Comparison of ENCODE assay signal across 7 mouse cellular contexts in genomic region chr12:113001133-113001474, GRCm38 (mm10). TPM values are rescaled to one million over a fixed set of nuclear protein-coding genes. Genes with fewer than 3 reads are reported as not detected.
DNase-seq lines count a peak whose midpoint lies in the region; ATAC-seq and TF ChIP-seq lines count a peak whose summit lies in the region.

No protein-coding gene starts in this region.

- H3K27me3 ChIP-seq in spleen, adult 2 months (ENCODE audit: control insufficient read depth, insufficient read depth, low read length), result no peaks in the 10 kb centered on the region
- H3K27me3 ChIP-seq in forebrain, embryonic 12.5 days, result peaks cover 3% of the 10 kb centered on the region; the same call in 1 of the 2 replicates
- H3K27me3 ChIP-seq in liver, embryonic 13.5 days, result 0 out of 2 replicates have a peak, but pooled peaks cover 7% of the 10 kb centered on the region
- H3K27me3 ChIP-seq in stomach, postnatal 0 days (ENCODE audit: control insufficient read depth, insufficient read depth, low read length), result no peaks in the 10 kb centered on the region

- no peak for TF ChIP-seq POLR2A in spleen, adult 2 months (IDR thresholded peaks at IDR 0.05; ENCODE audit: low read depth, low read length)

- DNase-seq in spleen, adult 2 months (ENCODE audit: low read depth in 1 of 2, low spot score in 2 of 2), result no peak
- DNase-seq in spleen, postnatal 4 days (ENCODE audit: low spot score in 2 of 2), result no peak
- no peak for DNase-seq in liver, embryonic 13.5 days
- DNase-seq in stomach, postnatal 0 days (ENCODE audit: low spot score), result no peak
- no peak for DNase-seq in left cerebral cortex, postnatal 36 days (ENCODE audit: low spot score in 2 of 2)
- no peak for DNase-seq in left cerebral cortex, adult 18-20 months (ENCODE audit: low spot score in 2 of 2)

- H3K4me2 ChIP-seq in forebrain, embryonic 12.5 days, result peak overlapping the region; percentile 89
- peak overlapping the region; percentile 94 for H3K4me2 ChIP-seq in liver, embryonic 13.5 days
- peak overlapping the region; percentile 46 for H3K4me2 ChIP-seq in stomach, postnatal 0 days (replicated peaks; ENCODE audit: low read depth)

- H3K9ac ChIP-seq in forebrain, embryonic 12.5 days, result peak overlapping the region; percentile 53
- peak overlapping the region; percentile 81 for H3K9ac ChIP-seq in liver, embryonic 13.5 days
- peak overlapping the region; percentile 18 for H3K9ac ChIP-seq in stomach, postnatal 0 days (ENCODE audit: low read length)

- WGBS in spleen, adult 2 months, result 1% methylated on average over 5 of the region's 5 CpGs
- 8% methylated on average over 5 of the region's 5 CpGs for WGBS in forebrain, embryonic 12.5 days
- 3% methylated on average over 5 of the region's 5 CpGs for WGBS in liver, embryonic 13.5 days (ENCODE audit: insufficient replicate concordance)
- 1% methylated on average over 5 of the region's 5 CpGs for WGBS in stomach, postnatal 0 days

- H3K9me3 ChIP-seq in forebrain, embryonic 12.5 days, result no peaks in the 10 kb centered on the region
- no peaks in the 10 kb centered on the region for H3K9me3 ChIP-seq in liver, embryonic 13.5 days (replicated peaks)
- H3K9me3 ChIP-seq in stomach, postnatal 0 days (ENCODE audit: control insufficient read depth, low read length), result no peaks in the 10 kb centered on the region

- intact Hi-C loops in left cerebral cortex, postnatal 36 days (cut with DNase I), result loop anchor here (2.0 kb wide), 1 partner anchor 74 kb away; the partner anchor contains the start of gene Tex22

- H3K4me1 ChIP-seq in spleen, adult 2 months (ENCODE audit: control insufficient read depth, insufficient read depth, insufficient read length), result peaks cover 11% of the 10 kb centered on the region; the same call in 1 of the 2 replicates
- H3K4me1 ChIP-seq in forebrain, embryonic 12.5 days, result peaks cover 17% of the 10 kb centered on the region
- H3K4me1 ChIP-seq in liver, embryonic 13.5 days (replicated peaks), result peaks cover 42% of the 10 kb centered on the region
- H3K4me1 ChIP-seq in stomach, postnatal 0 days (replicated peaks; ENCODE audit: control insufficient read depth, insufficient read depth), result peaks cover 3% of the 10 kb centered on the region; the same call in 1 of the 2 replicates

- ATAC-seq in forebrain, embryonic 12.5 days (ENCODE audit: low FRiP score), result no peak
- ATAC-seq in liver, embryonic 13.5 days (ENCODE audit: low read depth), result peak; percentile 15; the same call in 1 of the 2 replicates
- ATAC-seq in stomach, postnatal 0 days (ENCODE audit: low FRiP score, low TSS enrichment), result no peak

- peak overlapping the region; percentile 79 for H3K27ac ChIP-seq in spleen, adult 2 months (ENCODE audit: insufficient read depth, low read length)
- H3K27ac ChIP-seq in forebrain, embryonic 12.5 days, result peak overlapping the region; percentile 90
- H3K27ac ChIP-seq in liver, embryonic 13.5 days, result peak overlapping the region; percentile 98
- H3K27ac ChIP-seq in stomach, postnatal 0 days (replicated peaks), result peak overlapping the region; percentile 73

- TF ChIP-seq CTCF in spleen, adult 2 months (IDR thresholded peaks at IDR 0.05; ENCODE audit: extremely low read depth, insufficient read depth, insufficient read length, insufficient replicate concordance), result no peak
- no peak for TF ChIP-seq CTCF in stomach, postnatal 0 days (IDR thresholded peaks at IDR 0.05; ENCODE audit: low read depth)

- peak overlapping the region; percentile 77 for H3K4me3 ChIP-seq in spleen, adult 2 months (ENCODE audit: extremely low read depth, insufficient read depth, insufficient read length)
- H3K4me3 ChIP-seq in forebrain, embryonic 12.5 days (replicated peaks), result peak overlapping the region; percentile 94
- H3K4me3 ChIP-seq in liver, embryonic 13.5 days (replicated peaks), result peak overlapping the region; percentile 95
- peak overlapping the region; percentile 81 for H3K4me3 ChIP-seq in stomach, postnatal 0 days (ENCODE audit: low read depth, low read length)

- H3K36me3 ChIP-seq in spleen, adult 2 months (ENCODE audit: control insufficient read depth, insufficient read depth, low read length), result no peaks in the 10 kb centered on the region; the same call in 1 of the 2 replicates
- H3K36me3 ChIP-seq in forebrain, embryonic 12.5 days (replicated peaks), result peaks cover 7% of the 10 kb centered on the region; the same call in 1 of the 2 replicates
- H3K36me3 ChIP-seq in liver, embryonic 13.5 days, result peaks cover 13% of the 10 kb centered on the region; the same call in 1 of the 2 replicates
- no peaks in the 10 kb centered on the region for H3K36me3 ChIP-seq in stomach, postnatal 0 days (ENCODE audit: control insufficient read depth, insufficient read depth, low read length)

- TF ChIP-seq EP300 in stomach, postnatal 0 days (optimal IDR thresholded peaks at IDR 0.05), result no peak

RNA-seq across cellular contexts. Expression of gene Brf1, which starts 0.6 kb away (rescaled TPM):
- 127 and 186 TPM in 2 replicates for polyA plus RNA-seq in spleen, adult 2 months (2012; rRNA removed)
- 70.2 and 74.2 TPM in 2 replicates for polyA plus RNA-seq in forebrain, embryonic 12.5 days (2016; fragmentation: Nextera tagmentation; extraction: Ambion mirVana)
- 28.3 and 28.8 TPM in 2 replicates for polyA plus RNA-seq in liver, embryonic 13.5 days (2015; fragmentation: Nextera tagmentation; extraction: Ambion mirVana)
- 22.3 and 27.6 TPM in 2 replicates for polyA plus RNA-seq in stomach, postnatal 0 days (2015; fragmentation: Nextera tagmentation; extraction: Ambion mirVana)
- 10 to 100 TPM; 41.4 to 55.5 TPM for total RNA-seq in left cerebral cortex, postnatal 36 days (2021)
- total RNA-seq in left cerebral cortex, adult 18-20 months (2021), result 10 to 100 TPM; 45.0 to 47.0 TPM

RNA-seq across cellular contexts. Expression of gene Pacs2, which starts 13.2 kb away (rescaled TPM):
- 29.1 and 38.6 TPM in 2 replicates for polyA plus RNA-seq in spleen, adult 2 months (2012; rRNA removed)
- 26.3 and 27.6 TPM in 2 replicates for polyA plus RNA-seq in forebrain, embryonic 12.5 days (2016; fragmentation: Nextera tagmentation; extraction: Ambion mirVana)
- polyA plus RNA-seq in liver, embryonic 13.5 days (2015; fragmentation: Nextera tagmentation; extraction: Ambion mirVana), result 5.2 and 6.2 TPM in 2 replicates
- 4.1 and 5.1 TPM in 2 replicates for polyA plus RNA-seq in stomach, postnatal 0 days (2015; fragmentation: Nextera tagmentation; extraction: Ambion mirVana)
- total RNA-seq in left cerebral cortex, postnatal 36 days (2021), result 10 to 100 TPM; 70.4 to 74.2 TPM
- total RNA-seq in left cerebral cortex, adult 18-20 months (2021), result 10 to 100 TPM; 58.7 to 60.8 TPM

RNA-seq across cellular contexts. Expression of gene Btbd6, which starts 24.8 kb away (rescaled TPM):
- polyA plus RNA-seq in spleen, adult 2 months (2012; rRNA removed), result 22.3 and 61.1 TPM in 2 replicates
- 28.2 and 29.2 TPM in 2 replicates for polyA plus RNA-seq in forebrain, embryonic 12.5 days (2016; fragmentation: Nextera tagmentation; extraction: Ambion mirVana)
- 6.3 and 6.6 TPM in 2 replicates for polyA plus RNA-seq in liver, embryonic 13.5 days (2015; fragmentation: Nextera tagmentation; extraction: Ambion mirVana)
- 17.1 and 19.7 TPM in 2 replicates for polyA plus RNA-seq in stomach, postnatal 0 days (2015; fragmentation: Nextera tagmentation; extraction: Ambion mirVana)
- 10 to 100 TPM; 59.3 to 74.3 TPM for total RNA-seq in left cerebral cortex, postnatal 36 days (2021)
- 10 to 100 TPM; 67.9 to 68.5 TPM for total RNA-seq in left cerebral cortex, adult 18-20 months (2021)

RNA-seq across cellular contexts. Expression of gene Nudt14, which starts 59.2 kb away (rescaled TPM):
- 25.4 and 28.8 TPM in 2 replicates for polyA plus RNA-seq in spleen, adult 2 months (2012; rRNA removed)
- 51.5 and 54.4 TPM in 2 replicates for polyA plus RNA-seq in forebrain, embryonic 12.5 days (2016; fragmentation: Nextera tagmentation; extraction: Ambion mirVana)
- 14.7 and 15.2 TPM in 2 replicates for polyA plus RNA-seq in liver, embryonic 13.5 days (2015; fragmentation: Nextera tagmentation; extraction: Ambion mirVana)
- 78.6 and 82.7 TPM in 2 replicates for polyA plus RNA-seq in stomach, postnatal 0 days (2015; fragmentation: Nextera tagmentation; extraction: Ambion mirVana)
- 10 to 100 TPM; 11.0 to 12.3 TPM for total RNA-seq in left cerebral cortex, postnatal 36 days (2021)
- 10 to 100 TPM; 10.4 to 12.2 TPM for total RNA-seq in left cerebral cortex, adult 18-20 months (2021)

Comparison
In these comparisons a context has a peak if more than half of its experiments do, and no peak if none do; other contexts are left out.
1. H3K9ac ChIP-seq: peak in every context shown above with its lines; median percentile 81 in liver, embryonic 13.5 days; 53 in forebrain, embryonic 12.5 days; 18 in stomach, postnatal 0 days.